Mouse (Mus musculus) liver, embryonic 11.5 days (tissue): Measurements from ENCODE around the gene Lbh. TPM values are rescaled to one million over a fixed set of nuclear protein-coding genes. Genes with fewer than 3 reads are reported as not detected.

ENCODE experiments used
- ATAC-seq: fragments of 200-750 bp; cut with Nextera tagmentation; replicated peaks from 2 replicates; pipeline ENCODE4 v1.8.0; 2017; ENCODE audit warnings: moderate number of reproducible peaks, mild to moderate bottlenecking, moderate TSS enrichment, moderate library complexity; ENCODE audit not compliant: low FRiP score
- DNase-seq: peaks from one replicate; pipeline ENCODE4 v3.0.0-alpha.2; 2017; ENCODE audit warnings: low spot score
- H3K27ac ChIP-seq: fragments of 300-500 bp; sonication (generic); 2 replicates; pipeline ENCODE4 v1.5.1; 2014; ENCODE audit warnings: mild to moderate bottlenecking, low read depth, low read length, control low read depth
- H3K27me3 ChIP-seq: fragments of 300-500 bp; sonication (generic); replicated peaks from 2 replicates; pipeline ENCODE4 v1.6.1; 2014; ENCODE audit warnings: low read length, mixed read lengths; ENCODE audit not compliant: control insufficient read depth, insufficient read depth
- H3K36me3 ChIP-seq: fragments of 300-500 bp; sonication (generic); 2 replicates; pipeline ENCODE4 v1.6.1; 2014; ENCODE audit warnings: mild to moderate bottlenecking, low read length, moderate library complexity, mixed read lengths; ENCODE audit not compliant: control insufficient read depth, insufficient read depth
- H3K4me1 ChIP-seq: fragments of 300-500 bp; sonication (generic); replicated peaks from 2 replicates; pipeline ENCODE4 v1.6.1; 2014; ENCODE audit warnings: low read length, mixed read lengths; ENCODE audit not compliant: control insufficient read depth, insufficient read depth
- H3K4me2 ChIP-seq: fragments of 300-500 bp; sonication (generic); 2 replicates; pipeline ENCODE4 v1.6.1; 2014; ENCODE audit warnings: mild to moderate bottlenecking, control low read depth, moderate library complexity
- H3K4me3 ChIP-seq: fragments of 300-500 bp; sonication (generic); 2 replicates; pipeline ENCODE4 v1.5.1; 2014; ENCODE audit warnings: low read depth, low read length, control low read depth
- H3K9ac ChIP-seq: fragments of 300-500 bp; sonication (generic); 2 replicates; pipeline ENCODE4 v1.6.1; 2014; ENCODE audit warnings: low read depth, low read length, control low read depth
- H3K9me3 ChIP-seq: fragments of 300-500 bp; sonication (generic); 2 replicates; pipeline ENCODE4 v1.6.1; 2016; ENCODE audit warnings: low read length, inconsistent platforms, mixed read lengths; ENCODE audit not compliant: control insufficient read depth
- WGBS: fragments of 180-500 bp; shearing (Covaris S2); extraction: QIAGEN DNeasy Blood & Tissue Kit; methylation state at CpG from one replicate; pipeline ENCODE4 v1.1.7; 2014; 5-methylcytosine and 5-hydroxymethylcytosine counted together
- polyA plus RNA-seq: library from polyadenylated mRNA; unstranded; fragments of >200 nt; fragmentation: Nextera tagmentation; extraction: Ambion mirVana; gene quantifications from 2 replicates; pipeline ENCODE4 v1.2.1, GENCODE M21; 2014

The Lbh gene
- polyA plus RNA-seq, 1 experiment from 2014 or later = 2.3 TPM

DNA sequence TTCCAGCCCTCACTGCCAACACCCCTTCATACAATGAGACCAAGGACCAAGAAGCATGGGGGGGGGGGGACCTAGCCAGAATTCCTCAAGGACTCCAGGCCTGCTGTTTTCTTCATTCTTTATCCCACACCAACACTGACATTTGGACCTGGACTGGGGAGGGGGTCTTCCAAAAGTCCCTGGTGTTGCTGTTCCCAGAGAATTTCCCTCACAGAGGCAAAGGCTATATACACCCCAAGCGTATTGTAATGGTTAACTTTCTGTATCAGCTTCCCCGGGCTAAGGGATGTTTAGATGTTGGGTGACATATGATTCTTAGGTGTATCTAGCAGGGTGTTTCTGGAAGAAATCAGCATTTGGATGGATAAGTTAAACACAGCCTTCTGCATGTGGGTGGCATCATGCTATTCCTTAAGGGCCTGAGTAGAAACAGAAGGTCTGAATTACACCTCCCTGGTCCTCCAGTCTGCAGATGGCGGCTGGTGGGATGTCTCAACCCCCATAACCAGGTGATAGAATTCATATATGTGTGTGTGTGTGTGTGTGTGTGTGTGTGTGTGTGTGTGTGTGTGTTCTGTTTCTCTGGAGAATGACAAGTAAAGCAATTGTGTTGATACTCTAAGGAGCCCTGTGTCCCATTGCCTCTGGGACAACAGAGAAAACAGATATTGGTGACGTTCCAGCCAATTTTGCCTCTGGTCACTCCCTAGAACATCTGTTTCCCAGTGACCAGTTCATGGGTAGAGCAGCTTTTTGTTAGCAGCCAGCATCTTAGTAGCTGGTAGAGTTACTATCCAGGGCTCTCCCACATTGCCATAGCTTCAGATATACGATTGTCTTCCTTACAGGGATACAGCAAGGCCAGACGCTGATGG lies 35.9 kb downstream of the Lbh start:
- Histone ChIP-seq H3K27ac (no peak overlapping the region), H3K9me3 (no peaks in the 10 kb centered on the region), H3K4me3 (no peak overlapping the region), H3K36me3 (no peaks in the 10 kb centered on the region), H3K4me1 (peaks cover 3% of the 10 kb centered on the region), H3K27me3 (no peaks in the 10 kb centered on the region), H3K4me2 (no peak overlapping the region), H3K9ac (no peak overlapping the region)
- DNase-seq (no peak), ATAC-seq (no peak)
- 81% methylated on average over 6 of the region's 6 CpGs for WGBS

DNA sequence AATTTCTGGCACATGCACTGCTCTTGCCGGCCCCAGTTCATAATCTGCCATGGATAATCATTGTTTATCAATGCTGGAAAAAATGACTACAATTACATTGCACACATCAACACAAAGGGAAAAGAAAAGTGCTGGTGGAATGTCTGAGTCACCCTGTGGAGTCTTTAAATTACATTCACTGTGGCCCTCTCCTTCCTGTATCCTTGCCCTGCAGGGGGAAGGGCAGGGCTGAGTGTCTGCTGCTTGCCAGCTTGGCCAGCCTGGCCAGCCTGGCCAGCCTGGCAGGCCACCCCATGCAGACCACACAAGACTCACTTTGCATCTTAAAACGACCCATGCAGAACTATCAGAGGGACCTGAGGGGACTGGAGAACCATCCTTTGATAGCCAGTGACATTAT lies 37.4 kb downstream of the Lbh start:
- WGBS = 44% methylated on average over 2 of the region's 2 CpGs
- ATAC-seq (no peak), DNase-seq (no peak)
- Histone ChIP-seq H3K27me3 (no peaks in the 10 kb centered on the region), H3K4me3 (no peak overlapping the region), H3K4me2 (no peak overlapping the region), H3K36me3 (no peaks in the 10 kb centered on the region), H3K9me3 (no peaks in the 10 kb centered on the region), H3K27ac (no peak overlapping the region), H3K9ac (no peak overlapping the region), H3K4me1 (peaks cover 3% of the 10 kb centered on the region)

DNA sequence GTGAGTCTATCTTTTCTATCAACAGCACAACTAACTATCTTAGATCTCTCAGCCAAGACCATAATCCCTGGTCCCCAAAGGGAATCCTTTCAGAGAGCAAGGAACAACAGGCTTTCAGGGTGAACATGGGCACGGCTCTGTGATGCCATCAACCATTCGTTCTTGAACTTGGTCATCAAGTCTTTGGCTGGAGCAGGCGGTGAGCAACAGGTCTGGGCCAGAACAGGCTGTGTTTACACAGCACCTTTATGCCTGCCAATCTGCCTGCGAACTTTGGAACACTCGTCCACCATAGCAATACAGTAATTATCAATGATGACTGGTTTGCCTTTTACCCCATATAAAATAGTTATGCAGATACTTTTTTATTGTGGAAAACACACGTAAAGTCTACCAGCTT lies 38.9 kb downstream of the Lbh start:
- 85% methylated on average over 6 of the region's 6 CpGs for WGBS
- H3K27ac ChIP-seq = no peak overlapping the region
- peaks cover 3% of the 10 kb centered on the region for H3K4me1 ChIP-seq
- ATAC-seq (no peak), DNase-seq (no peak)
- H3K9me3 ChIP-seq = no peaks in the 10 kb centered on the region
- no peaks in the 10 kb centered on the region for H3K36me3 ChIP-seq
- H3K27me3 ChIP-seq = no peaks in the 10 kb centered on the region
- no peak overlapping the region for H3K4me3 ChIP-seq
- H3K9ac ChIP-seq = no peak overlapping the region
- H3K4me2 ChIP-seq = no peak overlapping the region

DNA sequence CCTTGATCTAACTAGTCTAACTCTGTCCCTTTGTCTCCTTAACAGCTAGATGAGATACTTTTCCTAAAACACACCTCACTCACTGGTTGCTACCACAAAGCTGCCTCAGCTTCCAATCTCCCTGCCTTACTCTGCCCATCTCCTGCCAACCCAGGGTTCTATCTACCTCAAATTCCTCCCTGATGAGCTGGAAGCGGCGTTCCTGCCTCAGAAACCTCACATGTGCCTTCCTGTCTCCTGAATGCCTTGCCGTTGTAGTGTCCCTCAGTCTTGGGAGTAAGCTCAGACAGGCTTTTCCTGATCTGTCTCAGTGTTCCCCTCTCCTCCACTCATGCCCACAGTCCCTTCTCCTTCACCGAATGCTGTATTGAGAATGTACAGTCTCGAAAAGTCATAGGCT lies 40.8 kb downstream of the Lbh start:
- Histone ChIP-seq H3K4me1 (peaks cover 3% of the 10 kb centered on the region), H3K9me3 (no peaks in the 10 kb centered on the region), H3K9ac (no peak overlapping the region), H3K27me3 (no peaks in the 10 kb centered on the region), H3K4me3 (no peak overlapping the region), H3K36me3 (no peaks in the 10 kb centered on the region), H3K27ac (no peak overlapping the region), H3K4me2 (no peak overlapping the region)
- DNase-seq = no peak
- ATAC-seq = no peak
- 76% methylated on average over 5 of the region's 5 CpGs for WGBS

DNA sequence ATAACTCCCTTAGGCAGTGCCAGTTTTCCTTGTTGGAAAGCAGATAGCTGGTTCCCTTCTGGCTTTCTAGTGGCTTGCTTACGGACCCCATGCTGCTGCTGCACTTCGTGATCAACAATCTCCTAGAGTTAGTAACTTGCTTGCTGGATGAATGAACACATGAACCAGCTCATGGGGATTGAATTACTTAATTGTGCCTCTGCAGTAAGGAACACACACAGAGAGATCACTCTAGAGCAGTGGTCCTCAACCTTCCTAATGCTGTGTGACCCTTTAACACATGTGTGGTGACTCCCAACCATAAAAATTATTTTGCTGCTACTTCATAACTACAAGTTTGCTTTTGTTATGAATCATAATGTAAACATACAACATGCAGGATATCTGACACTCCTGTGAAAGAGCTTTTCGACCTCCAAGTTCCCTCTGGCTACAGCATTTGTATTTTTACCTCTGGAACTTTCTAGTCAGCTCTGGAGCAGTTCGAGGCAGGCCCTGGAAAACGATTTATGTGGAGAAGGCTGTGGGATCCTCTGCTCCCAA lies 41.5 kb downstream of the Lbh start:
- no peak overlapping the region for H3K27ac ChIP-seq
- no peak overlapping the region for H3K9ac ChIP-seq
- DNase-seq = no peak
- H3K4me2 ChIP-seq = no peak overlapping the region
- no peak for ATAC-seq
- H3K27me3 ChIP-seq = no peaks in the 10 kb centered on the region
- 75% methylated on average over 5 of the region's 5 CpGs for WGBS
- no peaks in the 10 kb centered on the region for H3K36me3 ChIP-seq
- no peaks in the 10 kb centered on the region for H3K9me3 ChIP-seq
- H3K4me3 ChIP-seq = no peak overlapping the region
- peaks cover 3% of the 10 kb centered on the region for H3K4me1 ChIP-seq

DNA sequence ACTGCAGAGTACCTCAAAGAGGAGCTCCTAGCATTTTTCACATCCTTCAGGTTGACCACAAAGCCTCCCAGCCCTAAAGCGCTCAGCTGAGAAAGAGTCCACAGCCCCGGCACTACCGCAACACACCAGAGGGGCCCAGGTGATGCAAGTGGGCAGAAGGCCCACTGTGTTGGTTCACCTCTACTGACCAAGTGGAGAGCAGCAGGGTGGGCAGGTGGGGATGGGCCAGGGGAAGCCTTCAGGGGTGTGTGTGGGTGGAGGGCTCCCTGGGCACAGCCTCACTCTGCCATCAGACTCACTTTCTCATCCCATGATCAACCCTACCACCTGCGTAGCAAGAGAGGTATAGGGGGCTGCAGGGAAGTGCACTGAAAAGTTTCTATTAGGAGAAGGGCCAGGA lies 42.1 kb downstream of the Lbh start:
- no peaks in the 10 kb centered on the region for H3K36me3 ChIP-seq
- WGBS = 86% methylated on average over 4 of the region's 4 CpGs
- DNase-seq = no peak
- H3K9ac ChIP-seq = no peak overlapping the region
- peaks cover 3% of the 10 kb centered on the region for H3K4me1 ChIP-seq
- H3K9me3 ChIP-seq = no peaks in the 10 kb centered on the region
- no peaks in the 10 kb centered on the region for H3K27me3 ChIP-seq
- H3K4me2 ChIP-seq = no peak overlapping the region
- no peak overlapping the region for H3K4me3 ChIP-seq
- no peak for ATAC-seq
- no peak overlapping the region for H3K27ac ChIP-seq

DNA sequence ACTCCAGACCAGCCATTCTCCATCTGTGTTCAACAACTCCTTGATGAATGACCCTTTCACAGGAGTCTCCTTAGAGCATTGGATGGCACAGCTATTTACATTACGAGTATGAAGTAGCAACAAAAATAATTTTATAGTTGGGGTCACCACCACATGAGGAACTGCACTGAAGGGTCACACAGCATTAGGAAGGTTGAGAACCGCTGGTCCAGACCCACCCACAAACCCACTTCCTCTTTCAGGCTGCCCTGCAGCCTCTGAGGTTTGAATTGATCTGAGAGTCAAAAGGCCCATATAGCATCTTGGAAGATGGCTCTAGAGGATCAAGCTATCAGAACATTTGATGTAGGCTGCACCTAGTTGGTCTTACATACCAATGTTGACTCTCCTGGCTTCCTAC lies 42.8 kb downstream of the Lbh start:
- Histone ChIP-seq H3K4me1 (no peaks in the 10 kb centered on the region), H3K27ac (no peak overlapping the region), H3K9me3 (no peaks in the 10 kb centered on the region), H3K9ac (no peak overlapping the region), H3K36me3 (no peaks in the 10 kb centered on the region), H3K4me3 (no peak overlapping the region), H3K27me3 (no peaks in the 10 kb centered on the region), H3K4me2 (no peak overlapping the region)
- DNase-seq (no peak), ATAC-seq (no peak)
- WGBS = 42% methylated on average over 2 of the region's 2 CpGs

DNA sequence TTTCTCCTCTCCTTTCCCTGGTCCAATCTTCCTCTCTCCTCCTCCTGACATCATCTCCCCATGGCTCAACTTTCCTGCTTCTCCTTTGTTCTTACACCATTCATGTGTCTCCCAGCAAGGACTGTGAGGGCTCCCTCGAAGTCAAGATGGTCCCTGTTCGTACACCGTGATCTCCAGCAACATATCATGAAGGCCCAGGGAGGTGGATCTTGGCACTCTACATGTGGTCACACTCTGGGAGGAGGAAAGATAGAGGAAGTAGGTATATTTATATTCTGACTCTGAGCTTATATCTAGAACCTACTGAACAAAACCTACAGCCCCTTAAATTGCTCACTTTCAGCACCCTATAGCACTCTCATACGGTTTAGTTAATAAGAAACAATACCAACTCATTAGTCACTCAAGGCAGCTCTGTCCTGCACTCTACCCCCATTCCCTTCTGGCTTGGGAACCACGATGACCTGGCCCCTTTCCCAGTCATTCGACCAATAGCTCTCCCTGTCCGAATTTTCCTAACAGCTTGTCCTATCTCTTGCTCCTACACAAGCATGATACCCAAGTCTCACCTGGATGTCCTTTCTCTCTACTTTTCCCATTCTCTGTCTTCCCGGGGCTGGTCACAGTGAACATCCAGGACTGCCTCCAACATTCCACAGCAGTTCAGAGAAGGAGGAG lies 44.0 kb downstream of the Lbh start:
- Histone ChIP-seq H3K36me3 (no peaks in the 10 kb centered on the region), H3K9ac (no peak overlapping the region), H3K9me3 (no peaks in the 10 kb centered on the region), H3K27ac (no peak overlapping the region), H3K4me2 (no peak overlapping the region), H3K4me1 (no peaks in the 10 kb centered on the region), H3K4me3 (no peak overlapping the region), H3K27me3 (no peaks in the 10 kb centered on the region)
- WGBS = 80% methylated on average over 8 of the region's 8 CpGs
- ATAC-seq (no peak), DNase-seq (no peak)
